Mouse (Mus musculus): ENCODE results near the gene C2cd3. TPM values are rescaled to one million over a fixed set of nuclear protein-coding genes. Genes with fewer than 3 reads are reported as not detected.
A peak's percentile ranks its signal among the peaks of the same experiment; 100 is the strongest.

Gene C2cd3
- polyA plus RNA-seq, 1 experiment from 2014 or later: 8.5 TPM

DNA sequence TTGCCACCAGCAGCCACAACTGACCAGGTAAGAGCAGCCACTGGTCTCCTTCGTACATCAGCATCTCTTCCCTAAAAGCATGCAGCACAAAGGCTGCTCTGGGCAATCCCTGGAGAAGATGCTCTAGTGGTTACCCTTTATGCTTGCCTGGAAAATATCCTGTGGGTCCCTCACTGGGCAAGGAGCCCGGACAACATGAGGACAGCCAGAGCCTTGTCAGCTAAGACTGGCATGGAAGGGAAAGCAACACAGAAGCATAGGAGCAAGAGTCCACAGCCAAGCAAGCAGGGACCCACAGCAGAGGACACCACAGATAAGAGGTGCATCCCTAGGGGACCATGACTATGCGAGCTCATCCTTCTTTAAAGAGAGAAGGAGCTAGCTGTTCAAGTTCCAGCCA lies 87.8 kb downstream of the C2cd3 start:
- WGBS (ENCODE audit: insufficient replicate concordance): 78% methylated on average over 3 of the region's 3 CpGs
- no peak overlapping the region for H3K4me3 ChIP-seq (replicated peaks)
- H3K4me2 ChIP-seq: no peak overlapping the region
- peaks cover 72% of the 10 kb centered on the region for H3K36me3 ChIP-seq
- DNase-seq (no peak), ATAC-seq (ENCODE audit: low read depth) (no peak)
- no peaks in the 10 kb centered on the region for H3K27me3 ChIP-seq
- H3K9ac ChIP-seq: peak overlapping the region; percentile 67
- H3K27ac ChIP-seq: peak overlapping the region; percentile 100
- no peaks in the 10 kb centered on the region for H3K9me3 ChIP-seq (replicated peaks)
- peaks cover 80% of the 10 kb centered on the region for H3K4me1 ChIP-seq (replicated peaks)

DNA sequence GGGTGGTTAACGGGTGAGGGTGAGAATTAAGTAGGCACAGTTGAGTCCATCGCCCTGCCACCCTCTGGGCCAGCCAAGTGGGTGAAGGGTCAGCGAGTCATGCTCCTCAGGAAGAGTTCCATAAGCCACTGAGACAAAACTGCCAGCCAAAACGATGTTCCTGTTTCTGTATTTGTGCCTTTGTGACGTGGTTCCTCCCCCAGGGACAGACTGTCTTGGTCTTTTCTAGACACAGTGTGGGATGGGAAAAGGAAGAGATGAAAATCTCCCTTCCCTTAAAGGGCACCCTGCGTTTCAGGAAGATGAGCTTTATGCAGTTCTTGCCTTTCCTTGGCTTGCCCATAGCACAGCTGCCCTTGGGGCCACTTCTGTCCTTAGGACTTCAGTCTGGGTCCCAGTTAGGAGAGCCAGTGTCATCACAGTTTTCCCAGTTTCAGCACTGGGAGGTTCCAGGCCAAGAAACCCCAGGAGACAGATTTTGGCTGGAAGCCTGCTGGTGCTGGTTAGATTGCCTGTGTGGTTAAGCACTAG lies 89.7 kb downstream of the C2cd3 start:
- Histone ChIP-seq H3K27ac (peak overlapping the region; percentile 100), H3K4me1 (replicated peaks) (peaks cover 98% of the 10 kb centered on the region), H3K9me3 (replicated peaks) (no peaks in the 10 kb centered on the region), H3K4me2 (peak overlapping the region; percentile 85), H3K9ac (peak overlapping the region; percentile 94), H3K4me3 (replicated peaks) (no peak overlapping the region), H3K36me3 (peaks cover 56% of the 10 kb centered on the region), H3K27me3 (no peaks in the 10 kb centered on the region)
- no peak for ATAC-seq (ENCODE audit: low read depth)
- WGBS (ENCODE audit: insufficient replicate concordance): 55% methylated on average over 6 of the region's 6 CpGs
- no peak for DNase-seq

GRCm38 (mm10) chr7:100463194-100463593 lies 91.2 kb downstream of the C2cd3 start:
- peak overlapping the region; percentile 94 for H3K9ac ChIP-seq
- H3K27ac ChIP-seq: peak overlapping the region; percentile 100
- ATAC-seq (ENCODE audit: low read depth) (peak; percentile 53), DNase-seq (peak; percentile 85)
- H3K4me2 ChIP-seq: peak overlapping the region; percentile 85
- H3K36me3 ChIP-seq: peaks cover 47% of the 10 kb centered on the region
- peaks cover 97% of the 10 kb centered on the region for H3K4me1 ChIP-seq (replicated peaks)
- H3K27me3 ChIP-seq: no peaks in the 10 kb centered on the region
- WGBS (ENCODE audit: insufficient replicate concordance): 23% methylated on average over 9 of the region's 9 CpGs
- H3K9me3 ChIP-seq (replicated peaks): no peaks in the 10 kb centered on the region
- peak overlapping the region; percentile 70 for H3K4me3 ChIP-seq (replicated peaks)

GRCm38 (mm10) chr7:100463757-100464156 lies 91.7 kb downstream of the C2cd3 start:
- peak overlapping the region; percentile 94 for H3K9ac ChIP-seq
- H3K4me2 ChIP-seq: peak overlapping the region; percentile 85

GRCm38 (mm10) chr7:100464248-100464647 lies 92.2 kb downstream of the C2cd3 start:
- ATAC-seq (ENCODE audit: low read depth) (no peak), DNase-seq (no peak)
- Histone ChIP-seq H3K27ac (peak overlapping the region; percentile 100), H3K36me3 (peaks cover 51% of the 10 kb centered on the region), H3K4me2 (peak overlapping the region; percentile 85), H3K27me3 (no peaks in the 10 kb centered on the region), H3K9ac (peak overlapping the region; percentile 94), H3K4me3 (replicated peaks) (peak overlapping the region; percentile 70), H3K9me3 (replicated peaks) (no peaks in the 10 kb centered on the region), H3K4me1 (replicated peaks) (peaks cover 97% of the 10 kb centered on the region)
- WGBS (ENCODE audit: insufficient replicate concordance): 92% methylated on average over 7 of the region's 7 CpGs

More at GRCm38 (mm10) chr7:100463757-100464156, 91.7 kb downstream of the C2cd3 start:
- DNase-seq (no peak), ATAC-seq (ENCODE audit: low read depth) (no peak)
- H3K9me3 ChIP-seq (replicated peaks): no peaks in the 10 kb centered on the region
- H3K27me3 ChIP-seq: no peaks in the 10 kb centered on the region
- 77% methylated on average over 10 of the region's 10 CpGs for WGBS (ENCODE audit: insufficient replicate concordance)
- peak overlapping the region; percentile 100 for H3K27ac ChIP-seq
- peaks cover 97% of the 10 kb centered on the region for H3K4me1 ChIP-seq (replicated peaks)
- H3K4me3 ChIP-seq (replicated peaks): peak overlapping the region; percentile 70
- peaks cover 47% of the 10 kb centered on the region for H3K36me3 ChIP-seq

GRCm38 (mm10) chr7:100465248-100465647 lies 93.2 kb downstream of the C2cd3 start:
- peaks cover 96% of the 10 kb centered on the region for H3K4me1 ChIP-seq (replicated peaks)
- 64% methylated on average over 4 of the region's 4 CpGs for WGBS (ENCODE audit: insufficient replicate concordance)
- ATAC-seq (ENCODE audit: low read depth): no peak

DNA sequence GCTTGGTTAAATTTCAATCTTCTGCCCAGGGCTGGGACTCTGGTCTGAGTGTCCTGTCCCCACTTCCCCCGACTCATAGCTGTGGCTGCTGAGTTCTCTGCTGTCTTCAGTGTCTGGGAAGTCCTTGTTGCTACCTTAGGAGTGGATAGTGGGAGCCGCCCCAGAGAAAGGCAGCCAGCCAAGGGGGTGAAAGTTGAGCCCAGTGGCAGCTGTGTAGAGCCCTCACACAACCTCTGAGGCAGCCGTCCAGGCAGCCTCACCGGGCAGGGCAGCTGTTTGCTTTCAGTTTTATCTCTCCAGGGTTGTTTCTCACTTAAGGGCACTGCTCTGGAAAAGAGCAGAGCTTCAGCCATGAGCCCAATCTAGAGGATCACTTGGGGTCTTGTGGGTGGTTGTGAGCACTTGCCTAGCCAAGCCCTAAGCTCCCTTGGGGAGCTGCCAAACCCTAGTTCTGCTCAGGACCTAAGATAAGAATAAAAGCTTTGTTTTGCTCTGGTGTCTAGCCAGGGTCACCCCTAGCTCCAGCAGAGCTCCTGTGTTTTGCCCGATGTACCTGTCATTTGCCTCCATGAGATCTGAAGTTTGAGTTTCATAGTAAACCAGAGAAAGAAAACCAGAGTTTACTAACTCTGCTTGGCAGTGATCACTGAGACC lies 93.8 kb downstream of the C2cd3 start:
- DNase-seq (peak; percentile 49), ATAC-seq (ENCODE audit: low read depth) (no peak)
- no peaks in the 10 kb centered on the region for H3K27me3 ChIP-seq
- H3K4me2 ChIP-seq: peak overlapping the region; percentile 85
- WGBS (ENCODE audit: insufficient replicate concordance): 20% methylated on average over 5 of the region's 5 CpGs
- H3K4me1 ChIP-seq (replicated peaks): peaks cover 96% of the 10 kb centered on the region
- H3K4me3 ChIP-seq (replicated peaks): peak overlapping the region; percentile 70
- no peaks in the 10 kb centered on the region for H3K9me3 ChIP-seq (replicated peaks)
- peaks cover 41% of the 10 kb centered on the region for H3K36me3 ChIP-seq
- peak overlapping the region; percentile 100 for H3K27ac ChIP-seq
- H3K9ac ChIP-seq: peak overlapping the region; percentile 94

More at GRCm38 (mm10) chr7:100465248-100465647, 93.2 kb downstream of the C2cd3 start:
- Histone ChIP-seq H3K27ac (peak overlapping the region; percentile 100), H3K4me2 (peak overlapping the region; percentile 85), H3K9ac (peak overlapping the region; percentile 94), H3K27me3 (no peaks in the 10 kb centered on the region), H3K4me3 (replicated peaks) (peak overlapping the region; percentile 70), H3K9me3 (replicated peaks) (no peaks in the 10 kb centered on the region), H3K36me3 (peaks cover 46% of the 10 kb centered on the region)
- no peak for DNase-seq

- Histone ChIP-seq H3K9ac (peak overlapping the region; percentile 94), H3K9me3 (replicated peaks) (no peaks in the 10 kb centered on the region), H3K36me3 (peaks cover 30% of the 10 kb centered on the region), H3K4me3 (replicated peaks) (peak overlapping the region; percentile 70), H3K27me3 (no peaks in the 10 kb centered on the region), H3K4me1 (replicated peaks) (peaks cover 87% of the 10 kb centered on the region), H3K4me2 (peak overlapping the region; percentile 85), H3K27ac (peak overlapping the region; percentile 100)
- ATAC-seq (ENCODE audit: low read depth) (peak; percentile 95), DNase-seq (peak; percentile 94)
- WGBS (ENCODE audit: insufficient replicate concordance): 28% methylated on average over 11 of the region's 11 CpGs
Observed at GRCm38 (mm10) chr7:100466781-100467510, 94.9 kb downstream of the C2cd3 start.

DNA sequence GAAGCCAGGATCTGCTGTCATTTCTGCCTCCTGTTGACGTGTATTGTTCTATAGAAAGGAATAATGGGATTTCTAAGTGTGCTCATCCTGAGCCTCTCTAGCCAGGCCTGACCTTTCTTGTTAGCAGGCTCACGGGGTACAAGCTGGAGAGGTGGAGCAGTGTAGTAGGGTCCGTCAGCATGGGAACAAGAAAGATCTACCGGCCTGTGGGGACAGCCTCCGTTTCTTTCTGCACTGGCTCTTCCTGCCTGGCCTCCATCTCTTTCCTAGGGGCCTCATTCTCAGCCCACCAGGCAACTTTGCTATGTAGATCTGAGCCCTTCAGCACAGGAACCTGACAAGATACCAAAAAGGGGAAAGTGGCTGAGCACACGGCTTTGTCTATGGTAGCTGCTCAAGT lies 96.7 kb downstream of the C2cd3 start:
- WGBS (ENCODE audit: insufficient replicate concordance): 85% methylated on average over 6 of the region's 6 CpGs
- no peaks in the 10 kb centered on the region for H3K27me3 ChIP-seq
- peaks cover 17% of the 10 kb centered on the region for H3K36me3 ChIP-seq
- no peak overlapping the region for H3K4me3 ChIP-seq (replicated peaks)
- ATAC-seq (ENCODE audit: low read depth) (no peak), DNase-seq (no peak)
- peak overlapping the region; percentile 100 for H3K27ac ChIP-seq
- H3K4me2 ChIP-seq: peak overlapping the region; percentile 61
- H3K9ac ChIP-seq: peak overlapping the region; percentile 73
- peaks cover 70% of the 10 kb centered on the region for H3K4me1 ChIP-seq (replicated peaks)
- H3K9me3 ChIP-seq (replicated peaks): no peaks in the 10 kb centered on the region

- Histone ChIP-seq H3K4me3 (replicated peaks) (no peak overlapping the region), H3K27ac (peak overlapping the region; percentile 100), H3K4me2 (peak overlapping the region; percentile 20; the same call in 1 of the 2 replicates), H3K36me3 (peaks cover 11% of the 10 kb centered on the region), H3K9me3 (replicated peaks) (no peaks in the 10 kb centered on the region), H3K27me3 (no peaks in the 10 kb centered on the region), H3K4me1 (replicated peaks) (peaks cover 68% of the 10 kb centered on the region), H3K9ac (peak overlapping the region; percentile 73)
- WGBS (ENCODE audit: insufficient replicate concordance): 80% methylated on average over 1 of the region's 1 CpGs
- ATAC-seq (ENCODE audit: low read depth) (no peak), DNase-seq (no peak)
Observed at GRCm38 (mm10) chr7:100469502-100469901, 97.5 kb downstream of the C2cd3 start.

DNA sequence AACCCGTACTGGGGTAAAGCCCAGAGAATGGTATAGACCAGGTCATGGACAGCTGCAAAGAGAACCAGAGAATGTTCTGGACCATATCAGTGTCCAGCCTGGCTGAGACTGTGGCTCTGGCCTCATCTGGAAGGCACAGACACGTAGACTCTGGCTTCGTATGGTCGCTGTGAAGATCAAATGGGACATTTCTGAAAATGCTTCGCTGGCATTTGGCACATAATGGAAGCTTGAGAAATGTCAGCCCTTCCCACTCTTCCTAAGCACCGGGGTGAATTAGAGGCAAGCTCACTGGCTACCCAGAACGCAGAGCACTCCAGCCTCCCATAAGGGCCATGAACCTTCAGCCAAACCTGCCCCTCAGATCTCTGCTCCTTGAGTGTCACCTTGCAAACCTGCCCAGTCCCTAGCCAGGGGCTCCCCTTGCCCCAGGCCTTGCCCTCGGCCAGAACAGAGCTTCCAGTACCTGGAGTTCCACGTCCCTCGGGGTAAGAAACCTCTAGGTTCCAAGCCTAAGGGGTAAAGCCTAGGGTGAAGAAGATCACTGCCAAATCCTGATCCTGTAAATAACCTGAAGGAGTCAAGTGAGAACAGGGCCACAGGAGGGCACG lies 98.9 kb downstream of the C2cd3 start:
- H3K27me3 ChIP-seq: no peaks in the 10 kb centered on the region
- ATAC-seq (ENCODE audit: low read depth) (no peak), DNase-seq (no peak)
- H3K36me3 ChIP-seq: peaks cover 8% of the 10 kb centered on the region; the same call in 1 of the 2 replicates
- H3K4me1 ChIP-seq (replicated peaks): peaks cover 58% of the 10 kb centered on the region
- WGBS (ENCODE audit: insufficient replicate concordance): 88% methylated on average over 11 of the region's 11 CpGs
- no peaks in the 10 kb centered on the region for H3K9me3 ChIP-seq (replicated peaks)
- no peak overlapping the region for H3K4me2 ChIP-seq
- H3K27ac ChIP-seq: peak overlapping the region; percentile 100
- H3K4me3 ChIP-seq (replicated peaks): no peak overlapping the region
- H3K9ac ChIP-seq: peak overlapping the region; percentile 33; the same call in 1 of the 2 replicates

Data from liver, embryonic 13.5 days (tissue).